Mouse (Mus musculus) CH12.LX (cell line): ENCODE data around the gene Gpr15. TPM values are rescaled to one million over a fixed set of nuclear protein-coding genes. Genes with fewer than 3 reads are reported as not detected.

Experiments
- DNase-seq: peaks from one replicate; pipeline ENCODE4 v3.0.0-alpha.2; 2013; ENCODE audit errors: extremely low read depth
- H3K27ac ChIP-seq: 2 replicates; pipeline ENCODE4 v1.5.1; 2012; ENCODE audit warnings: low read depth, mild to moderate bottlenecking, control low read depth, moderate library complexity; ENCODE audit not compliant: insufficient read depth
- H3K27me3 ChIP-seq: replicated peaks from 2 replicates; pipeline ENCODE3; 2012; ENCODE audit warnings: inconsistent platforms
- H3K36me3 ChIP-seq, 2 experiments: replicated peaks in 1 of 2; 2 replicates each; pipeline versions ENCODE3 to v1.6.1; 2012; ENCODE audit warnings: inconsistent platforms in 1 of 2, low read length in 1 of 2, mild to moderate bottlenecking in 1 of 2, mixed read lengths in 1 of 2, moderate library complexity in 1 of 2; ENCODE audit not compliant: control insufficient read depth in 1 of 2, insufficient read depth in 1 of 2
- H3K4me1 ChIP-seq, 2 experiments: 2 replicates each; pipeline ENCODE4 v1.6.1; 2012; ENCODE audit warnings: inconsistent platforms in 1 of 2, moderate library complexity in 1 of 2; ENCODE audit not compliant: insufficient read depth in 2 of 2, control insufficient read depth in 1 of 2
- H3K4me2 ChIP-seq: 2 replicates; pipeline ENCODE4 v1.6.1; 2012; ENCODE audit warnings: low read depth, mild to moderate bottlenecking, control low read depth; ENCODE audit not compliant: poor library complexity, insufficient read depth, severe bottlenecking
- H3K4me3 ChIP-seq, 3 experiments: fragments of 150-350 bp in 1 of 3; sonication (generic) in 1 of 3; replicated peaks in 1 of 3; 2 replicates each; pipeline versions ENCODE3 to v1.5.1; 2011 to 2012; ENCODE audit warnings: low read depth in 2 of 3, low read length in 2 of 3, mild to moderate bottlenecking in 2 of 3, moderate library complexity in 2 of 3, control low read depth in 1 of 3, improper control_type of control experiment in 1 of 3, inconsistent platforms in 1 of 3, mixed read lengths in 1 of 3; ENCODE audit not compliant: poor library complexity in 1 of 3
- H3K79me2 ChIP-seq: replicated peaks from 2 replicates; pipeline ENCODE4 v1.6.1; 2012; ENCODE audit warnings: mild to moderate bottlenecking, moderate library complexity; ENCODE audit not compliant: control insufficient read depth, poor library complexity, insufficient read depth, severe bottlenecking; ENCODE audit errors: extremely low read depth
- H3K9ac ChIP-seq: 2 replicates; pipeline ENCODE4 v1.6.1; 2012; ENCODE audit warnings: low read depth, mild to moderate bottlenecking, control low read depth, moderate library complexity; ENCODE audit not compliant: insufficient read depth
- H3K9me3 ChIP-seq: replicated peaks from 2 replicates; pipeline ENCODE3; 2012; ENCODE audit warnings: low read length, inconsistent platforms, mixed read lengths
- CHD1 ChIP-seq: IDR thresholded peaks from 2 replicates; pipeline ENCODE4 v1.6.1; 2012; ENCODE audit warnings: low read depth, low read length, improper control_type of control experiment, inconsistent platforms
- CTCF ChIP-seq, 2 experiments: IDR thresholded peaks in 1 of 2; conservative IDR thresholded peaks in 1 of 2; 2 replicates each; pipeline ENCODE4 v1.5.1; 2011 to 2012; ENCODE audit warnings: low read depth in 2 of 2, low read length in 2 of 2, improper control_type of control experiment in 1 of 2, inconsistent platforms in 1 of 2, mild to moderate bottlenecking in 1 of 2, moderate library complexity in 1 of 2
- ELF1 ChIP-seq: IDR thresholded peaks from 2 replicates; pipeline ENCODE4 v1.6.1; 2014; ENCODE audit warnings: low read depth, mild to moderate bottlenecking, inconsistent platforms, low read length, improper control_type of control experiment
- EP300 ChIP-seq: IDR thresholded peaks from 2 replicates; pipeline ENCODE4 v1.6.1; 2011; ENCODE audit warnings: low read length, improper control_type of control experiment
- GABPA ChIP-seq: IDR thresholded peaks from 2 replicates; pipeline ENCODE4 v1.6.1; 2012; ENCODE audit warnings: low read depth, low read length, improper control_type of control experiment, inconsistent platforms; ENCODE audit not compliant: insufficient replicate concordance
- HCFC1 ChIP-seq: IDR thresholded peaks from 2 replicates; pipeline ENCODE4 v1.6.1; 2012; ENCODE audit warnings: low read depth, mild to moderate bottlenecking, inconsistent platforms, low read length, improper control_type of control experiment
- IRF4 ChIP-seq: IDR thresholded peaks from 2 replicates; pipeline ENCODE4 v1.6.1; 2014; ENCODE audit warnings: low read depth, mild to moderate bottlenecking, inconsistent platforms, low read length, improper control_type of control experiment
- JUN ChIP-seq: IDR thresholded peaks from 2 replicates; pipeline ENCODE4 v1.6.1; 2011; ENCODE audit warnings: low read depth, mild to moderate bottlenecking, low read length, improper control_type of control experiment, moderate library complexity; ENCODE audit not compliant: insufficient read depth
- MAX ChIP-seq: IDR thresholded peaks from 2 replicates; pipeline ENCODE4 v1.6.1; 2011; ENCODE audit warnings: low read length, improper control_type of control experiment
- MAZ ChIP-seq: IDR thresholded peaks from 2 replicates; pipeline ENCODE4 v1.6.1; 2012; ENCODE audit warnings: low read depth, mild to moderate bottlenecking, inconsistent platforms, low read length, improper control_type of control experiment, moderate library complexity
- MEF2A ChIP-seq: IDR thresholded peaks from 2 replicates; pipeline ENCODE4 v1.6.1; 2014; ENCODE audit warnings: low read depth, mild to moderate bottlenecking, inconsistent platforms, low read length, improper control_type of control experiment, borderline replicate concordance
- MXI1 ChIP-seq: IDR thresholded peaks from 2 replicates; pipeline ENCODE4 v1.6.1; 2011; ENCODE audit warnings: mild to moderate bottlenecking, low read depth, low read length, improper control_type of control experiment
- MYC ChIP-seq: IDR thresholded peaks from 2 replicates; pipeline ENCODE4 v1.6.1; 2011; ENCODE audit warnings: low read depth, mild to moderate bottlenecking, improper control_type of control experiment, low read length
- NELFE ChIP-seq: IDR thresholded peaks from 2 replicates; pipeline ENCODE4 v1.6.1; 2011; ENCODE audit warnings: low read depth, low read length, improper control_type of control experiment
- NRF1 ChIP-seq: IDR thresholded peaks from 2 replicates; pipeline ENCODE4 v1.6.1; 2014; ENCODE audit warnings: low read depth, mild to moderate bottlenecking, inconsistent platforms, low read length, improper control_type of control experiment, moderate library complexity
- PAX5 ChIP-seq: IDR thresholded peaks from 2 replicates; pipeline ENCODE4 v1.6.1; 2012; ENCODE audit warnings: low read length, inconsistent platforms, mixed read lengths
- POLR2A ChIP-seq: IDR thresholded peaks from 2 replicates; pipeline ENCODE4 v1.6.1; 2011; ENCODE audit warnings: low read depth, mild to moderate bottlenecking, improper control_type of control experiment, low read length
- RAD21 ChIP-seq: IDR thresholded peaks from 2 replicates; pipeline ENCODE4 v1.6.1; 2011; ENCODE audit warnings: low read depth, mild to moderate bottlenecking, low read length, improper control_type of control experiment, moderate library complexity
- RCOR1 ChIP-seq: conservative IDR thresholded peaks from 2 replicates; pipeline ENCODE4 v1.6.1; 2012; ENCODE audit warnings: low read depth, mild to moderate bottlenecking, inconsistent platforms, low read length, improper control_type of control experiment
- SIN3A ChIP-seq: IDR thresholded peaks from 2 replicates; pipeline ENCODE4 v1.6.1; 2012; ENCODE audit warnings: low read length, improper control_type of control experiment, inconsistent platforms
- SMC3 ChIP-seq: IDR thresholded peaks from 2 replicates; pipeline ENCODE4 v1.6.1; 2011; ENCODE audit warnings: low read depth, low read length, improper control_type of control experiment
- TBP ChIP-seq: conservative IDR thresholded peaks from 2 replicates; pipeline ENCODE4 v1.6.1; 2011; ENCODE audit warnings: low read depth, low read length, improper control_type of control experiment
- TCF12 ChIP-seq: IDR thresholded peaks from 2 replicates; pipeline ENCODE4 v1.6.1; 2014; ENCODE audit warnings: low read depth, mild to moderate bottlenecking, inconsistent platforms, low read length, improper control_type of control experiment
- USF2 ChIP-seq: conservative IDR thresholded peaks from 2 replicates; pipeline ENCODE4 v1.6.1; 2011; ENCODE audit warnings: low read depth, low read length, improper control_type of control experiment
- ZC3H11A ChIP-seq: IDR thresholded peaks from 2 replicates; pipeline ENCODE4 v1.6.1; 2012; ENCODE audit warnings: low read depth, mild to moderate bottlenecking, inconsistent platforms, low read length, improper control_type of control experiment
- ZKSCAN1 ChIP-seq: IDR thresholded peaks from 2 replicates; pipeline ENCODE4 v1.6.1; 2012; ENCODE audit warnings: low read depth, inconsistent platforms, low read length, improper control_type of control experiment, borderline replicate concordance
- ZMIZ1 ChIP-seq: IDR thresholded peaks from 2 replicates; pipeline ENCODE4 v1.6.1; 2012; ENCODE audit warnings: low read depth, mild to moderate bottlenecking, inconsistent platforms, low read length, improper control_type of control experiment
- ZNF384 ChIP-seq: IDR thresholded peaks from 2 replicates; pipeline ENCODE4 v1.6.1; 2012; ENCODE audit warnings: low read depth, low read length, improper control_type of control experiment, inconsistent platforms
- dilution Hi-C: fragments of 300-500 bp; cut with MboI; formaldehyde crosslinking; loops from 2 replicates; pipeline ENCODE4 v1.14.3; 2020; ENCODE audit warnings: low sequenced_read_pairs; ENCODE audit not compliant: extremely low pct_unique_long_range_greater_than_20kb, extremely low pct_ligation_motif_present
- in situ Hi-C: fragments of 300-500 bp; cut with MboI; formaldehyde crosslinking; loops from 3 replicates; pipeline ENCODE4 v1.14.3; 2019; ENCODE audit warnings: low sequenced_read_pairs, low pct_ligation_motif_present, low pct_unique_long_range_greater_than_20kb, mixed read lengths
- polyA plus RNA-seq: library from polyadenylated mRNA; unstranded; fragments of >175 nt; gene quantifications from 2 replicates; pipeline ENCODE4 v1.2.1, GENCODE M21; 2012; ENCODE audit warnings: low read depth; ENCODE audit not compliant: insufficient read length
- total RNA-seq, 2 experiments: library from RNA; depleted of rRNA; stranded (reverse); fragments of 300-350 nt in 1 of 2; fragments of >200 nt in 1 of 2; gene quantifications; 2 replicates each; pipeline ENCODE4 v1.2.3; 2012 to 2014

The Gpr15 gene
- total and polyA plus RNA-seq, 3 experiments: 3.9 to 13.8 (median 8.3) TPM

- H3K4me3 ChIP-seq: no peak overlapping the region
- dilution Hi-C loops: no loop called here
- H3K4me1 ChIP-seq: peaks cover 2 to 33% of the 10 kb centered on the region in 2 experiments; a peak in 3 of 4 replicates
- no peak overlapping the region for H3K27ac ChIP-seq
- peaks cover 21 to 39% of the 10 kb centered on the region in 2 experiments for H3K36me3 ChIP-seq
- no peak for TF ChIP-seq POLR2A
- TF ChIP-seq TCF12: no peak
- no peak for TF ChIP-seq TBP
- no peak for TF ChIP-seq ZMIZ1
- TF ChIP-seq CHD1: no peak
- TF ChIP-seq ZKSCAN1: no peak
- TF ChIP-seq MXI1: no peak
- TF ChIP-seq PAX5: no peak
- no peak for TF ChIP-seq MYC
- no peak for TF ChIP-seq ZC3H11A
- TF ChIP-seq ZNF384: no peak
- no peak for TF ChIP-seq USF2
- TF ChIP-seq RCOR1: no peak
- no peak for TF ChIP-seq SIN3A
- no peak for TF ChIP-seq IRF4
- TF ChIP-seq GABPA: no peak
- no peak for TF ChIP-seq SMC3
- TF ChIP-seq MAZ: no peak
- TF ChIP-seq, all 38 proteins: peak for 0
- no peak for DNase-seq
- H3K4me2 ChIP-seq: no peak overlapping the region
- no peaks in the 10 kb centered on the region for H3K79me2 ChIP-seq
- H3K9ac ChIP-seq: no peak overlapping the region
- in situ Hi-C loops: loop anchor here (5.0 kb wide), 1 partner anchor 50 kb away; no protein-coding TSS in a partner anchor
- H3K9me3 ChIP-seq: no peaks in the 10 kb centered on the region
- no peaks in the 10 kb centered on the region for H3K27me3 ChIP-seq
Observed at GRCm38 (mm10) chr16:58682046-58682445, 36.8 kb downstream of the Gpr15 start.

- H3K4me1 ChIP-seq: peaks cover 0 to 13% of the 10 kb centered on the region in 2 experiments; a peak in 2 of 4 replicates
- H3K9ac ChIP-seq: no peak overlapping the region
- TF ChIP-seq EP300 (no peak), HCFC1 (no peak), NELFE (no peak), MEF2A (0 out of 2 replicates have a peak, but pooled peaks have one; percentile 25), ZNF384 (no peak), ZMIZ1 (no peak), IRF4 (0 out of 2 replicates have a peak, but pooled peaks have one; percentile 29), RAD21 (peak; percentile 79), SMC3 (peak; percentile 82), NRF1 (no peak), CTCF (conservative IDR thresholded peaks at IDR 0.05 in 1 of 2, IDR thresholded peaks at IDR 0.05 in 1 of 2; ENCODE audit: low read depth in 2 of 2, low read length in 2 of 2) (peak in 1 of 2 experiments; percentile 74; a peak in 2 of 4 replicates), MAX (no peak), ZC3H11A (peak; percentile 38; the same call in 1 of the 2 replicates), SIN3A (no peak), JUN (no peak), ELF1 (no peak)
- peak; percentile 48 for DNase-seq
- in situ Hi-C loops: no loop called here
- H3K27ac ChIP-seq: no peak overlapping the region
- no peaks in the 10 kb centered on the region for H3K27me3 ChIP-seq
- H3K9me3 ChIP-seq: no peaks in the 10 kb centered on the region
- H3K4me3 ChIP-seq: no peak overlapping the region
- H3K4me2 ChIP-seq: no peak overlapping the region
- peaks cover 47 to 70% of the 10 kb centered on the region in 2 experiments for H3K36me3 ChIP-seq
- dilution Hi-C loops: no loop called here
- H3K79me2 ChIP-seq: no peaks in the 10 kb centered on the region
Observed at GRCm38 (mm10) chr16:58678660-58679059, 40.2 kb downstream of the Gpr15 start.
